ENCODE assay signal across 23 mouse cellular contexts in the genomic region with DNA sequence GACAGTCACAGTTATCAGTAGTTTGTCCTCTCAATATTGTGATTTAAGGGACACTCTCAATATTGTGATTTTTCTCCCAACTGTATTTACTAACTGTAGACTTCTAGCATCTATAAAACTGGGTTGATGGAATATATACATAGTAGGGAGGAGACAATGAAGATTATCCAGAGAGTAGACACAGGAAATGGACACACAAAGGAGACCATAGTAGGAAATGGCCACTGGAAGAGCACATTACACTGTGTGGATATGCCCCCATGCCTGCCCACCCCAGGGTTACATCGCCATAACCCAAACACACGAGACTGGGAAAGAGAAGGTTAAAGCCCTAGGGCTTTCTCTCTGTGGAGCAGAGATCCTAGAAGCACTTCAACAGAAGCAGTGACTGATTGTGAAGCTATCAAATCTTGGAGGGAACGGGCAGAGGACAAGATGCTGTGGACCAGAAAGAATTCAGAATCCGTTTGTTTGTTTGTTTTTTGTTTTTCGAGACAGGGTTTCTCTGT.
DNase-seq lines count a peak whose midpoint lies in the region; ATAC-seq lines count a peak whose summit lies in the region.
"Had no signal": no experiment of that assay in that cellular context is flagged by ENCODE, and none has a peak within 500 bp of the region (broad histone marks: within the 10 kb centered on the region; RNA-seq: fewer than 3 reads in every experiment).

No protein-coding gene starts in this region.

- H3K27ac ChIP-seq in kidney, embryonic 14.5 days (ENCODE audit: low read depth, low read length), result no peak overlapping the region

- 79% methylated on average over 5 of the region's 5 CpGs for WGBS in kidney, embryonic 14.5 days

- no peak overlapping the region for H3K4me3 ChIP-seq in kidney, embryonic 14.5 days (ENCODE audit: low read length)

- H3K27me3 ChIP-seq in kidney, embryonic 14.5 days (ENCODE audit: control insufficient read depth, insufficient read depth, low read length), result no peaks in the 10 kb centered on the region
- H3K27me3 ChIP-seq: Patski had no signal

- peaks cover 7% of the 10 kb centered on the region for H3K4me1 ChIP-seq in kidney, embryonic 14.5 days (ENCODE audit: control insufficient read depth, insufficient read depth, low read length)

- no peak overlapping the region for H3K9ac ChIP-seq in kidney, embryonic 14.5 days (ENCODE audit: low read depth, low read length)

- H3K9me3 ChIP-seq in kidney, embryonic 14.5 days (ENCODE audit: control insufficient read depth, low read length), result no peaks in the 10 kb centered on the region

- no peak overlapping the region for H3K4me2 ChIP-seq in kidney, embryonic 14.5 days (replicated peaks; ENCODE audit: low read depth, low read length)

- ATAC-seq in kidney, embryonic 14.5 days (ENCODE audit: low FRiP score, low TSS enrichment), result no peak
- ATAC-seq: activated CD4-positive, CD25-positive, alpha-beta regulatory T cell, adult 4 months; CD4-positive, CD25-positive, alpha-beta regulatory T cell, adult 4 months; Patski had no signal

- DNase-seq in 3T3-L1 (ENCODE audit: low read depth, low spot score) (peak; percentile 92), A20 (ENCODE audit: low read depth, low spot score) (peak; percentile 61), adipocyte (ENCODE audit: low spot score) (peak; percentile 94)
- DNase-seq in frontal cortex, postnatal 25 days (ENCODE audit: low spot score in 2 of 2), result no peak
- DNase-seq in spleen, postnatal 10 days (ENCODE audit: low spot score in 2 of 2), result no peak
- DNase-seq: adrenal gland, adult 2 months; adrenal gland, adult 8-10 months; adrenal gland, postnatal 10 days; adrenal gland, postnatal 14 days; adrenal gland, postnatal 25 days; adrenal gland, postnatal 36 days; B cell, adult 2 months; cerebellum, adult 11 months; cerebellum, adult 11-12 months; cerebellum, adult 18-20 months; cerebellum, adult 2 months; cerebellum, adult 8-10 months; cerebellum, adult 9-10 months had no signal

- H3K36me3 ChIP-seq in kidney, embryonic 14.5 days (ENCODE audit: control insufficient read depth, insufficient read depth, low read length), result no peaks in the 10 kb centered on the region
- H3K36me3 ChIP-seq: G1E had no signal

Comparison
In these comparisons a context has a peak if more than half of its experiments do, and no peak if none do; other contexts are left out.
1. DNase-seq: peak in 3T3-L1 (single experiment), A20 (single experiment) and adipocyte (single experiment); none in frontal cortex, postnatal 25 days (0 of 2) and spleen, postnatal 10 days (0 of 2).